Mouse (Mus musculus) gastrocnemius, postnatal 10 days (tissue): ENCODE measurements around the gene Gpr173. TPM values are rescaled to one million over a fixed set of nuclear protein-coding genes. Genes with fewer than 3 reads are reported as not detected.

ENCODE experiments used
- total RNA-seq, 2 experiments: library from RNA; stranded (reverse); gene quantifications; 2 replicates each; pipeline ENCODE4 v1.2.3; 2021

Gene Gpr173
- total RNA-seq, 2 experiments from 2014 or later, result 2.2 to 3.3 TPM

Other genes with a start within 250 kb of the Gpr173 start
- gene Iqsec2, start 224.4 kb downstream of the Gpr173 start, total RNA-seq, result 10 to 100 TPM; 15.5 to 17.5 TPM
- 10 to 100 TPM; 19.3 to 35.5 TPM for gene Kdm5c, start 135.7 kb downstream of the Gpr173 start, total RNA-seq
- gene Kantr, start 41.2 kb downstream of the Gpr173 start, total RNA-seq, result 1 to 10 TPM; 2.7 to 4.3 TPM
- 10 to 100 TPM; 12.3 to 17.8 TPM for gene Tspyl2, start 26.3 kb downstream of the Gpr173 start, total RNA-seq
- gene Cldn34a, start 194.6 kb upstream of the Gpr173 start, total RNA-seq, result not detected